Mouse (Mus musculus) hindbrain, embryonic 15.5 days (tissue): ENCODE results near the gene Dst. TPM values are rescaled to one million over a fixed set of nuclear protein-coding genes. Genes with fewer than 3 reads are reported as not detected.

Experiments
- ATAC-seq: fragments of 200-750 bp; cut with Nextera tagmentation; 2 replicates; pipeline ENCODE4 v1.8.0; 2017; ENCODE audit warnings: low read depth, moderate number of reproducible peaks, moderate TSS enrichment; ENCODE audit not compliant: low FRiP score
- H3K27ac ChIP-seq: fragments of 300-500 bp; sonication (generic); replicated peaks from 2 replicates; pipeline ENCODE4 v1.5.1; 2015; ENCODE audit warnings: mild to moderate bottlenecking, inconsistent platforms
- H3K27me3 ChIP-seq: fragments of 300-500 bp; sonication (generic); 2 replicates; pipeline ENCODE4 v1.6.1; 2015; ENCODE audit warnings: control low read depth, inconsistent platforms
- H3K36me3 ChIP-seq: fragments of 300-500 bp; sonication (generic); 2 replicates; pipeline ENCODE4 v1.6.1; 2015; ENCODE audit warnings: control low read depth, inconsistent platforms
- H3K4me1 ChIP-seq: fragments of 300-500 bp; sonication (generic); replicated peaks from 2 replicates; pipeline ENCODE4 v1.6.1; 2015; ENCODE audit warnings: control low read depth, inconsistent platforms
- H3K4me2 ChIP-seq: fragments of 300-500 bp; sonication (generic); 2 replicates; pipeline ENCODE4 v1.6.1; 2015; ENCODE audit warnings: moderate library complexity, mild to moderate bottlenecking, inconsistent platforms
- H3K4me3 ChIP-seq: fragments of 300-500 bp; sonication (generic); 2 replicates; pipeline ENCODE4 v1.5.1; 2015; ENCODE audit warnings: mild to moderate bottlenecking, inconsistent platforms
- H3K9ac ChIP-seq: fragments of 300-500 bp; sonication (generic); 2 replicates; pipeline ENCODE4 v1.6.1; 2015; ENCODE audit warnings: inconsistent platforms
- H3K9me3 ChIP-seq: fragments of 300-500 bp; sonication (generic); 2 replicates; pipeline ENCODE4 v1.6.1; 2016; ENCODE audit warnings: control low read depth, inconsistent platforms
- WGBS: fragments of 180-500 bp; shearing (Covaris S2); methylation state at CpG from one replicate; pipeline ENCODE4 v1.1.7; 2015; 5-methylcytosine and 5-hydroxymethylcytosine counted together
- polyA plus RNA-seq: library from polyadenylated mRNA; unstranded; fragments of >200 nt; fragmentation: Nextera tagmentation; extraction: Ambion mirVana; gene quantifications from 2 replicates; pipeline ENCODE4 v1.2.1, GENCODE M21; 2015

Dst gene
- polyA plus RNA-seq, 1 experiment from 2014 or later, result 39.4 TPM

- 95% methylated on average over 11 of the region's 11 CpGs for WGBS
- no peak overlapping the region for H3K4me3 ChIP-seq
- no peak overlapping the region for H3K27ac ChIP-seq
- H3K4me1 ChIP-seq, result no peaks in the 10 kb centered on the region
- H3K36me3 ChIP-seq, result no peaks in the 10 kb centered on the region
- no peak overlapping the region for H3K4me2 ChIP-seq
- H3K9me3 ChIP-seq, result no peaks in the 10 kb centered on the region
- no peak for ATAC-seq
- no peak overlapping the region for H3K9ac ChIP-seq
- no peaks in the 10 kb centered on the region for H3K27me3 ChIP-seq
Observed at GRCm38 (mm10) chr1:34148039-34148438, 240.0 kb downstream of the Dst start.

- H3K36me3 ChIP-seq, result no peaks in the 10 kb centered on the region
- no peaks in the 10 kb centered on the region for H3K4me1 ChIP-seq
- no peak overlapping the region for H3K4me3 ChIP-seq
- 40% methylated on average over 10 of the region's 10 CpGs for WGBS
- ATAC-seq, result peak; percentile 59
- no peak overlapping the region for H3K9ac ChIP-seq
- no peaks in the 10 kb centered on the region for H3K9me3 ChIP-seq
- H3K4me2 ChIP-seq, result no peak overlapping the region
- H3K27me3 ChIP-seq, result no peaks in the 10 kb centered on the region
- peak overlapping the region; percentile 23 for H3K27ac ChIP-seq
Observed at GRCm38 (mm10) chr1:34150416-34151093, 242.5 kb downstream of the Dst start.

- Histone ChIP-seq H3K36me3 (no peaks in the 10 kb centered on the region), H3K4me3 (no peak overlapping the region), H3K27me3 (no peaks in the 10 kb centered on the region), H3K27ac (no peak overlapping the region), H3K9me3 (no peaks in the 10 kb centered on the region), H3K4me2 (no peak overlapping the region), H3K4me1 (no peaks in the 10 kb centered on the region), H3K9ac (no peak overlapping the region)
- ATAC-seq, result no peak
- 93% methylated on average over 5 of the region's 5 CpGs for WGBS
Observed at GRCm38 (mm10) chr1:34152683-34153082, 244.7 kb downstream of the Dst start.

DNA sequence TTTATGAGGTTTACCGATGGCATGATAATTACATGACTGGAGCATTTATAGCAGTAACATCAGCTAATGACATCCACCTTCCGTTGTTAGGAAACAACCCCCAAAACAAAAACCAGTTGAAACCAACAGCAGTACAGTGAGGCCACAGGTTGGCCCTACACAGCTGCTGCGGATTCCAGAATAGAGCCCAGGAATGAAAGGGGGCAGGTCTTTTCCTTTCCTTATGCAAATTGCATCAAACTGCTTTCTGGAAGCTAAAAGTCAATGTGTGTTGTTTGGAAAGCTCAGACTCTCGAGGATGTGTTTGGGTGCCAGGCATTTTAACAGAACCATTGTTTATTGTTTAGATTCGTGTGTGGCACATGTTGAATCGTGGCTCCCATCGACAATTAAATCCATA lies 248.0 kb downstream of the Dst start:
- Histone ChIP-seq H3K27ac (no peak overlapping the region), H3K27me3 (no peaks in the 10 kb centered on the region), H3K9me3 (no peaks in the 10 kb centered on the region), H3K4me2 (no peak overlapping the region), H3K4me1 (no peaks in the 10 kb centered on the region), H3K4me3 (no peak overlapping the region), H3K36me3 (0 out of 2 replicates have a peak, but pooled peaks cover 4% of the 10 kb centered on the region), H3K9ac (no peak overlapping the region)
- ATAC-seq, result no peak
- 73% methylated on average over 7 of the region's 7 CpGs for WGBS

DNA sequence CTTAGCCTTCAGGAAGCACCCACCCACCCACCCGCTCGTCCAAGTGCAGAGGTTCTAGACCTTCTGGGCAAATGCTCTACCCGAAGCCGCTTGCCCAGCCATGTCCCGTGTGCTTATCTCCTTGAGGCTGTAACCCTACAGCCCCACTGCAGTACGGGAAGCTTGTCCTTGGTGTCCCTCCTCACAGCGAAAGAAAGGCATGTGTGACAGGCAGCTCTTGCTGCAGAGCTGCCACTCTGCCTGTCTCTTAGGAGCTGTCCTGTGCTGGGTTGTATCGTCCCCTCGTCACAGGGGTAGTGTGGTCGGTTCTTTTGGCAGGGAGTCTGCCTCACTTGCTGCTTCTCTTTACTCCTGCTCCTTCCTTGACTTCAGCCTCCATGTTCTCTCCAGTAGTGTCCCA lies 249.7 kb downstream of the Dst start:
- no peak overlapping the region for H3K27ac ChIP-seq
- H3K36me3 ChIP-seq, result 0 out of 2 replicates have a peak, but pooled peaks cover 10% of the 10 kb centered on the region
- ATAC-seq, result no peak
- WGBS, result 83% methylated on average over 10 of the region's 10 CpGs
- H3K4me2 ChIP-seq, result no peak overlapping the region
- no peaks in the 10 kb centered on the region for H3K4me1 ChIP-seq
- no peaks in the 10 kb centered on the region for H3K9me3 ChIP-seq
- no peak overlapping the region for H3K9ac ChIP-seq
- no peak overlapping the region for H3K4me3 ChIP-seq
- H3K27me3 ChIP-seq, result no peaks in the 10 kb centered on the region

- Histone ChIP-seq H3K27ac (no peak overlapping the region), H3K4me3 (no peak overlapping the region), H3K9me3 (no peaks in the 10 kb centered on the region), H3K27me3 (no peaks in the 10 kb centered on the region), H3K36me3 (0 out of 2 replicates have a peak, but pooled peaks cover 10% of the 10 kb centered on the region), H3K4me1 (no peaks in the 10 kb centered on the region), H3K4me2 (no peak overlapping the region), H3K9ac (no peak overlapping the region)
- 35% methylated on average over 11 of the region's 11 CpGs for WGBS
- ATAC-seq, result peak; percentile 39
Observed at GRCm38 (mm10) chr1:34158822-34159221, 250.8 kb downstream of the Dst start.

DNA sequence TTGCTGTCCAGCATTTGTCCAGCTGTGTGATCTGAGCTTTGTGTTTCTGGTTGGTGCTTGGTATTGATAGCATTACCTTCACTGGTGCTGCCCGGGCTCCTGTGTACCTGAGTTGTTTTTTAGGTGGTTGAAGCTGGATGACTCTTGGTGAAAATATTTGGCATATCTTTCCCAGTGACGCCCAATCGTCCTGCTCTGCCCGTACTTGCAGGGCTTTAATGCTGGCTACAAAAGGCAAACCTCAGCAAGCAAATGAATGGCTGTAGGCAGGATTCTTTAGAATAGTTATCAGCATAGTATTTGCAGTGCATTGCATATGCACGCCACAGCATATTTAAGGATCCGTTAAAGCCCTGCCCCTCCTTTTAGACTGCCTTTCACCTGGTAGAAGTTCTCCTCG lies 251.9 kb downstream of the Dst start:
- H3K27me3 ChIP-seq, result no peaks in the 10 kb centered on the region
- no peak overlapping the region for H3K4me3 ChIP-seq
- ATAC-seq, result no peak
- no peak overlapping the region for H3K9ac ChIP-seq
- H3K9me3 ChIP-seq, result no peaks in the 10 kb centered on the region
- no peak overlapping the region for H3K27ac ChIP-seq
- H3K4me2 ChIP-seq, result no peak overlapping the region
- WGBS, result 92% methylated on average over 7 of the region's 7 CpGs
- peaks cover 20% of the 10 kb centered on the region for H3K36me3 ChIP-seq
- no peaks in the 10 kb centered on the region for H3K4me1 ChIP-seq

- Histone ChIP-seq H3K36me3 (peaks cover 53% of the 10 kb centered on the region), H3K4me1 (peaks cover 7% of the 10 kb centered on the region), H3K27ac (no peak overlapping the region), H3K27me3 (no peaks in the 10 kb centered on the region), H3K9ac (no peak overlapping the region), H3K4me2 (no peak overlapping the region), H3K4me3 (no peak overlapping the region), H3K9me3 (no peaks in the 10 kb centered on the region)
- 70% methylated on average over 14 of the region's 14 CpGs for WGBS
- peak; percentile 71; the same call in 1 of the 2 replicates for ATAC-seq
Observed at GRCm38 (mm10) chr1:34164616-34165295, 256.7 kb downstream of the Dst start.

- Histone ChIP-seq H3K27ac (no peak overlapping the region), H3K4me2 (no peak overlapping the region), H3K4me1 (peaks cover 7% of the 10 kb centered on the region), H3K9me3 (no peaks in the 10 kb centered on the region), H3K27me3 (no peaks in the 10 kb centered on the region), H3K4me3 (no peak overlapping the region), H3K36me3 (peaks cover 61% of the 10 kb centered on the region), H3K9ac (no peak overlapping the region)
- ATAC-seq, result no peak
- 73% methylated on average over 4 of the region's 4 CpGs for WGBS
Observed at GRCm38 (mm10) chr1:34165926-34166325, 257.9 kb downstream of the Dst start.

GRCm38 (mm10) chr1:34167151-34168057 lies 259.4 kb downstream of the Dst start:
- Histone ChIP-seq H3K36me3 (peaks cover 68% of the 10 kb centered on the region), H3K9ac (no peak overlapping the region), H3K27ac (peak overlapping the region; percentile 27), H3K4me1 (peaks cover 7% of the 10 kb centered on the region), H3K9me3 (no peaks in the 10 kb centered on the region), H3K4me2 (no peak overlapping the region), H3K4me3 (no peak overlapping the region), H3K27me3 (no peaks in the 10 kb centered on the region)
- ATAC-seq, result peak; percentile 24; the same call in 1 of the 2 replicates
- WGBS, result 58% methylated on average over 19 of the region's 19 CpGs

GRCm38 (mm10) chr1:34169086-34169485 lies 261.1 kb downstream of the Dst start:
- Histone ChIP-seq H3K4me3 (no peak overlapping the region), H3K27me3 (no peaks in the 10 kb centered on the region), H3K27ac (no peak overlapping the region), H3K36me3 (peaks cover 81% of the 10 kb centered on the region), H3K4me1 (peaks cover 7% of the 10 kb centered on the region), H3K9ac (no peak overlapping the region), H3K4me2 (no peak overlapping the region), H3K9me3 (no peaks in the 10 kb centered on the region)
- 92% methylated on average over 12 of the region's 12 CpGs for WGBS
- ATAC-seq, result no peak

DNA sequence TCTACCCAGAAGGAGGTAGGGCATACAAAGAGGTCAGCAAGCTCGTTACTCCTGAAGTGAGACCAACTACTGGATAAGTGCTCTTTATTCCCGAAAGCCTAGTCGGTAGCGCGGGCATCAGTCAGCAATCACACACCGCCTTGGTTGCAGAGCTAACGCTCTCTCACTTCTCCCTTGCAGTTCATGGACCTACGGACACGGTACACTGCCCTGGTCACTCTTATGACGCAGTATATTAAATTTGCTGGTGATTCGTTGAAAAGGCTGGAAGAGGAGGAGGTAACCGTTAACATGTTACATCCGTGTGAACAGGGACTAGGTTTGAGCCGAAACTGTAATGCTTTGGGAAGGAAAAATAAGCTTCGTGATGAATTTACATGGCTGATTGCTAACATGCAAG lies 266.5 kb downstream of the Dst start:
- Histone ChIP-seq H3K4me1 (no peaks in the 10 kb centered on the region), H3K4me2 (no peak overlapping the region), H3K27me3 (no peaks in the 10 kb centered on the region), H3K4me3 (no peak overlapping the region), H3K9me3 (no peaks in the 10 kb centered on the region), H3K27ac (no peak overlapping the region), H3K36me3 (peaks cover 84% of the 10 kb centered on the region), H3K9ac (no peak overlapping the region)
- 96% methylated on average over 15 of the region's 15 CpGs for WGBS
- ATAC-seq, result no peak
